Mouse (Mus musculus) liver, embryonic 14.5 days (tissue): ENCODE measurements at regions not wholly inside any gene's neighbourhood (a gene's known extent, or its start where the extent isn't known, plus 50 kb on each side); places are given as distances from the start of the nearest gene placed in this dataset.

Source experiments
- ATAC-seq: fragments of 200-750 bp; cut with Nextera tagmentation; 2 replicates; pipeline ENCODE4 v1.8.0; 2017; ENCODE audit warnings: moderate number of reproducible peaks, mild to moderate bottlenecking, moderate library complexity; ENCODE audit not compliant: insufficient read depth
- DNase-seq, 3 experiments: peaks; one replicate each; pipeline ENCODE4 v3.0.0-alpha.2; 2012 to 2013; ENCODE audit warnings: low read depth in 3 of 3, low spot score in 3 of 3
- H3K27ac ChIP-seq: fragments of 300-500 bp; sonication (generic); 2 replicates; pipeline ENCODE4 v1.5.1; 2014; ENCODE audit warnings: moderate library complexity, mild to moderate bottlenecking, control low read depth, inconsistent platforms
- H3K27me3 ChIP-seq: fragments of 300-500 bp; sonication (generic); 2 replicates; pipeline ENCODE4 v1.6.1; 2014; ENCODE audit warnings: mild to moderate bottlenecking, low read length, moderate library complexity; ENCODE audit not compliant: control insufficient read depth, insufficient read depth
- H3K36me3 ChIP-seq: fragments of 300-500 bp; sonication (generic); replicated peaks from 2 replicates; pipeline ENCODE4 v1.6.1; 2014; ENCODE audit warnings: low read depth; ENCODE audit not compliant: control insufficient read depth, insufficient read depth
- H3K4me1 ChIP-seq, 2 experiments: fragments of 200-500 bp in 1 of 2; fragments of 300-500 bp in 1 of 2; sonication (generic) in 1 of 2; replicated peaks; 2 replicates each; pipeline ENCODE4 v1.6.1; 2012 to 2014; ENCODE audit warnings: antibody characterized with exemption in 1 of 2, inconsistent platforms in 1 of 2, low read length in 1 of 2; ENCODE audit not compliant: control insufficient read depth in 2 of 2, insufficient read depth in 2 of 2
- H3K4me2 ChIP-seq: fragments of 300-500 bp; sonication (generic); 2 replicates; pipeline ENCODE4 v1.6.1; 2014; ENCODE audit warnings: low read depth, mild to moderate bottlenecking, control low read depth, moderate library complexity
- H3K4me3 ChIP-seq, 2 experiments: fragments of 200-500 bp in 1 of 2; fragments of 300-500 bp in 1 of 2; sonication (generic) in 1 of 2; 2 replicates each; pipeline ENCODE4 v1.5.1; 2012 to 2014; ENCODE audit warnings: low read depth in 2 of 2, low read length in 2 of 2, mild to moderate bottlenecking in 2 of 2, control low read depth in 1 of 2, inconsistent platforms in 1 of 2, moderate library complexity in 1 of 2; ENCODE audit not compliant: insufficient read depth in 1 of 2
- H3K9ac ChIP-seq: fragments of 300-500 bp; sonication (generic); replicated peaks from 2 replicates; pipeline ENCODE4 v1.6.1; 2014; ENCODE audit warnings: mild to moderate bottlenecking, control low read depth, moderate library complexity
- H3K9me3 ChIP-seq: fragments of 300-500 bp; sonication (generic); 2 replicates; pipeline ENCODE4 v1.6.1; 2016; ENCODE audit warnings: low read length, mixed read lengths; ENCODE audit not compliant: control insufficient read depth
- CTCF ChIP-seq: IDR thresholded peaks from 2 replicates; pipeline ENCODE4 v1.5.1; 2016; ENCODE audit warnings: antibody characterized with exemption, low read depth, control low read depth
- EP300 ChIP-seq: IDR thresholded peaks from 2 replicates; pipeline ENCODE4 v1.6.1; 2016; ENCODE audit warnings: antibody characterized with exemption, low read depth
- WGBS: fragments of 180-500 bp; shearing (Covaris S2); extraction: QIAGEN DNeasy Blood & Tissue Kit; methylation state at CpG from one replicate; pipeline ENCODE4 v1.1.7; 2014; ENCODE audit not compliant: insufficient replicate concordance; 5-methylcytosine and 5-hydroxymethylcytosine counted together

DNA sequence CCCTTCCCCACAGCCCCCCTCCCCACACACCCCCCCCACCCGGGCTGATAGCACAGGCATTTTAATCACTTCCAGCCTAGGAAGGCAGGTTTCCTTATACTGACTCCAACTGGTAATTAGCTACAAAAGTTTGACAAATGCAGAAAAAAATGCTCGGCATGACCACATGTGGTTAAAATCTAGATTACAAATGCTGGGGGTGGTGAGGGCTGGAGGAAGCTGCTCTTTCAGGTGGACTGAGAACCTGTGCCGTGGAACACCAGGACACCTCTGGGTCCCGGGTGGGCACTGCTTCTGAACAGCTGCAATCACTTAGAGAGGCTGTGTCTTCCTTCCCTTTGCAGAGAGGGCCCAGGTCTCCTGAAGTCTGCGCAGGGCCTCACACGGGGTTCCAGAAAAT, 358.7 kb downstream of the Nuak1 start:
- no peak for ATAC-seq
- H3K27ac ChIP-seq, result no peak overlapping the region
- WGBS, result 59% methylated on average over 6 of the region's 6 CpGs
- H3K4me2 ChIP-seq, result no peak overlapping the region
- TF ChIP-seq EP300 (no peak), CTCF (no peak)
- no peaks in the 10 kb centered on the region for H3K36me3 ChIP-seq
- no peak overlapping the region for H3K9ac ChIP-seq
- no peaks in the 10 kb centered on the region for H3K4me1 ChIP-seq
- H3K9me3 ChIP-seq, result no peaks in the 10 kb centered on the region
- H3K27me3 ChIP-seq, result no peaks in the 10 kb centered on the region
- no peak overlapping the region for H3K4me3 ChIP-seq
- no peak for DNase-seq

DNA sequence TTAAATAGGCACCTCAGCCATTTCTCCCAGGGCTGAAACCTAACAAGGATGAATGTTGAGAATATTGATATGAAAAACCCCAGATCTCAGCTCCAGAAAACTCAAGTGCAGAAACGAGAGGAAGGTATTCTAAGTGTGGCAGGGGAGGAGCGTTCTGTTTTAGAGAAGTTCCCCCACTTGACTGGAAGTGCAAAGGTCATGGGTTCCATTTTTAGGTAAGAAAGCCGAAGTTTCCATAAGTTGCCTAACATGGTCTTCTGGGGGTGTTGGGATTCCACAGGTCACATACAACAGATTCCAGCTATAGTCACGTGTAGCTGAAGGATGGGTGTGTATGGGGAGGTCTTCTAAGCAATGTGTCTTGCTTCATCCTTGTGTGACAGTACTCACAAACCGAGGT, 352.9 kb downstream of the Nuak1 start:
- ATAC-seq (no peak), DNase-seq (no peak)
- H3K27ac ChIP-seq, result no peak overlapping the region
- H3K4me1 ChIP-seq, result no peaks in the 10 kb centered on the region
- no peaks in the 10 kb centered on the region for H3K9me3 ChIP-seq
- no peak overlapping the region for H3K9ac ChIP-seq
- H3K27me3 ChIP-seq, result no peaks in the 10 kb centered on the region
- WGBS, result 32% methylated on average over 5 of the region's 5 CpGs
- no peak overlapping the region for H3K4me2 ChIP-seq
- no peak overlapping the region for H3K4me3 ChIP-seq
- TF ChIP-seq EP300 (no peak), CTCF (no peak)
- no peaks in the 10 kb centered on the region for H3K36me3 ChIP-seq

- Histone ChIP-seq H3K36me3 (no peaks in the 10 kb centered on the region), H3K27me3 (no peaks in the 10 kb centered on the region), H3K4me2 (no peak overlapping the region), H3K9me3 (no peaks in the 10 kb centered on the region), H3K4me1 (no peaks in the 10 kb centered on the region), H3K9ac (no peak overlapping the region), H3K27ac (no peak overlapping the region), H3K4me3 (no peak overlapping the region)
- ATAC-seq (no peak), DNase-seq (no peak)
- WGBS, result 55% methylated on average over 3 of the region's 3 CpGs
- TF ChIP-seq CTCF (no peak), EP300 (no peak)
These were observed 352.5 kb downstream of the Nuak1 start for GRCm38 (mm10) chr10:84087929-84088328.

- ATAC-seq (no peak), DNase-seq (no peak)
- Histone ChIP-seq H3K9ac (no peak overlapping the region), H3K27ac (no peak overlapping the region), H3K9me3 (no peaks in the 10 kb centered on the region), H3K4me3 (no peak overlapping the region), H3K4me2 (no peak overlapping the region), H3K36me3 (no peaks in the 10 kb centered on the region), H3K27me3 (no peaks in the 10 kb centered on the region), H3K4me1 (no peaks in the 10 kb centered on the region)
- no peak for TF ChIP-seq EP300
- TF ChIP-seq CTCF, result no peak
- 57% methylated on average over 18 of the region's 18 CpGs for WGBS
These were observed 351.3 kb downstream of the Nuak1 start for GRCm38 (mm10) chr10:84088799-84089778.

- no peak for TF ChIP-seq EP300
- TF ChIP-seq CTCF, result no peak
- H3K27ac ChIP-seq, result no peak overlapping the region
- H3K9me3 ChIP-seq, result no peaks in the 10 kb centered on the region
- DNase-seq (no peak), ATAC-seq (no peak)
- no peaks in the 10 kb centered on the region for H3K27me3 ChIP-seq
- no peaks in the 10 kb centered on the region for H3K36me3 ChIP-seq
- WGBS, result 71% methylated on average over 4 of the region's 4 CpGs
- H3K4me3 ChIP-seq, result no peak overlapping the region
- no peak overlapping the region for H3K4me2 ChIP-seq
- H3K9ac ChIP-seq, result no peak overlapping the region
- no peaks in the 10 kb centered on the region for H3K4me1 ChIP-seq
These were observed 346.5 kb downstream of the Nuak1 start for GRCm38 (mm10) chr10:84093919-84094318.
